Mouse (Mus musculus) adipocyte (in vitro differentiated cells): ENCODE measurements at regions not wholly inside any gene's neighbourhood (a gene's known extent, or its start where the extent isn't known, plus 50 kb on each side); places are given as distances from the start of the nearest gene placed in this dataset.
"Not testable (repeated sequence)": the region's sequence is repeated elsewhere in the genome, so short reads cannot be mapped to it uniquely, and the experiment has no call there.

Experiments
- DNase-seq: peaks from one replicate; pipeline ENCODE4 v3.0.0-alpha.2; 2016; ENCODE audit warnings: low spot score

- no peak for DNase-seq
These were observed 114.4 kb downstream of the Dicer1 start for GRCm38 (mm10) chr12:104637046-104638032.

GRCm38 (mm10) chr12:104636474-104636873 lies 115.3 kb downstream of the Dicer1 start:
- no peak for DNase-seq

GRCm38 (mm10) chr12:104634818-104635217 lies 116.9 kb downstream of the Dicer1 start:
- DNase-seq: no peak

GRCm38 (mm10) chr12:104630590-104630989 lies 121.2 kb downstream of the Dicer1 start:
- DNase-seq: no peak

- DNase-seq: no peak
These were observed 122.3 kb downstream of the Dicer1 start for GRCm38 (mm10) chr12:104629449-104629848.

GRCm38 (mm10) chr12:104626054-104626453 lies 125.7 kb downstream of the Dicer1 start:
- no peak for DNase-seq

- no peak for DNase-seq
These were observed 127.7 kb downstream of the Dicer1 start for GRCm38 (mm10) chr12:104623896-104624685.

- DNase-seq: no peak
These were observed 134.5 kb downstream of the Dicer1 start for GRCm38 (mm10) chr12:104617111-104617725.

- peak; percentile 7 for DNase-seq
These were observed 137.5 kb downstream of the Dicer1 start for GRCm38 (mm10) chr12:104614240-104614639.

GRCm38 (mm10) chr12:104609767-104610166 lies 136.6 kb upstream of the Gsc start:
- DNase-seq: no peak

GRCm38 (mm10) chr12:104608956-104609355 lies 135.8 kb upstream of the Gsc start:
- not testable (repeated sequence) for DNase-seq

- no peak for DNase-seq
These were observed 134.3 kb upstream of the Gsc start for GRCm38 (mm10) chr12:104607410-104607809.

- no peak for DNase-seq
These were observed 132.6 kb upstream of the Gsc start for GRCm38 (mm10) chr12:104605535-104606399.

- DNase-seq: no peak
These were observed 124.9 kb upstream of the Gsc start for GRCm38 (mm10) chr12:104598056-104598455.

- no peak for DNase-seq
These were observed 120.5 kb upstream of the Gsc start for GRCm38 (mm10) chr12:104593526-104594155.

GRCm38 (mm10) chr12:104592791-104593525 lies 119.8 kb upstream of the Gsc start:
- DNase-seq: no peak

GRCm38 (mm10) chr12:104591571-104591970 lies 118.4 kb upstream of the Gsc start:
- no peak for DNase-seq

- no peak for DNase-seq
These were observed 117.2 kb upstream of the Gsc start for GRCm38 (mm10) chr12:104590291-104590690.

GRCm38 (mm10) chr12:104584408-104584807 lies 111.3 kb upstream of the Gsc start:
- DNase-seq: no peak

GRCm38 (mm10) chr12:104580796-104581195 lies 107.7 kb upstream of the Gsc start:
- DNase-seq: no peak
